Mouse (Mus musculus) erythroid progenitor cell, adult 5-6 weeks (primary cell): Measurements from ENCODE around the gene Timm8a2. TPM values are rescaled to one million over a fixed set of nuclear protein-coding genes. Genes with fewer than 3 reads are reported as not detected.
"Not testable (repeated sequence)": the region's sequence is repeated elsewhere in the genome, so short reads cannot be mapped to it uniquely, and the experiment has no call there.

ENCODE experiments used
- ATAC-seq: replicated peaks from 2 replicates; pipeline ENCODE4 v1.8.0; 2016; ENCODE audit warnings: moderate number of reproducible peaks, mild to moderate bottlenecking, moderate TSS enrichment, inconsistent platforms; ENCODE audit not compliant: poor library complexity, low FRiP score, severe bottlenecking
- total RNA-seq, 2 experiments: library from RNA; stranded (forward) in 1 of 2; stranded (reverse) in 1 of 2; fragments of 150-400 nt in 1 of 2; fragments of 186-747, 209-891 nt in 1 of 2; gene quantifications; 2 replicates each; pipeline versions ENCODE4 v1.2.3 to v1.2.4; 2015 to 2017; ENCODE audit warnings: low replicate concordance in 2 of 2

The Timm8a2 gene
- total RNA-seq, 2 experiments from 2014 or later: not detected

GRCm38 (mm10) chr14:122052896-122053635 is 18.6 kb downstream of the Timm8a2 start:
- ATAC-seq: no peak

GRCm38 (mm10) chr14:122056871-122057270 is 22.4 kb downstream of the Timm8a2 start:
- no peak for ATAC-seq

GRCm38 (mm10) chr14:122057941-122058346 is 23.5 kb downstream of the Timm8a2 start:
- ATAC-seq: no peak

- peak; percentile 70; the same call in 1 of the 2 replicates for ATAC-seq
Measured at GRCm38 (mm10) chr14:122060642-122061041, 26.2 kb downstream of the Timm8a2 start.

GRCm38 (mm10) chr14:122061376-122061775 is 26.9 kb downstream of the Timm8a2 start:
- no peak for ATAC-seq

- no peak for ATAC-seq
Measured at GRCm38 (mm10) chr14:122062411-122063090, 28.1 kb downstream of the Timm8a2 start.

- ATAC-seq: no peak
Measured at GRCm38 (mm10) chr14:122063599-122063998, 29.1 kb downstream of the Timm8a2 start.

- ATAC-seq: no peak
Measured at GRCm38 (mm10) chr14:122064519-122064918, 30.0 kb downstream of the Timm8a2 start.

- no peak for ATAC-seq
Measured at GRCm38 (mm10) chr14:122066243-122066642, 31.8 kb downstream of the Timm8a2 start.

GRCm38 (mm10) chr14:122068036-122068435 is 33.6 kb downstream of the Timm8a2 start:
- not testable (repeated sequence) for ATAC-seq

- no peak for ATAC-seq
Measured at GRCm38 (mm10) chr14:122068801-122069695, 34.6 kb downstream of the Timm8a2 start.

- no peak for ATAC-seq
Measured at GRCm38 (mm10) chr14:122069948-122070347, 35.5 kb downstream of the Timm8a2 start.

- no peak for ATAC-seq
Measured at GRCm38 (mm10) chr14:122073422-122073821, 38.9 kb downstream of the Timm8a2 start.

- ATAC-seq: no peak
Measured at GRCm38 (mm10) chr14:122074360-122074759, 39.9 kb downstream of the Timm8a2 start.

GRCm38 (mm10) chr14:122075485-122076200 is 41.2 kb downstream of the Timm8a2 start:
- no peak for ATAC-seq

- no peak for ATAC-seq
Measured at GRCm38 (mm10) chr14:122077017-122077416, 42.5 kb downstream of the Timm8a2 start.

- ATAC-seq: no peak
Measured at GRCm38 (mm10) chr14:122079428-122079827, 45.0 kb downstream of the Timm8a2 start.

- no peak for ATAC-seq
Measured at GRCm38 (mm10) chr14:122079921-122080320, 45.4 kb downstream of the Timm8a2 start.

- no peak for ATAC-seq
Measured at GRCm38 (mm10) chr14:122081308-122081707, 46.8 kb downstream of the Timm8a2 start.

GRCm38 (mm10) chr14:122083499-122083898 is 49.0 kb downstream of the Timm8a2 start:
- no peak for ATAC-seq
